Mouse (Mus musculus): ENCODE data around the gene Eef1a1. TPM values are rescaled to one million over a fixed set of nuclear protein-coding genes. Genes with fewer than 3 reads are reported as not detected.
"Not testable (repeated sequence)": the region's sequence is repeated elsewhere in the genome, so short reads cannot be mapped to it uniquely, and the experiment has no call there.

Gene Eef1a1
- polyA plus RNA-seq, 1 experiment, result 2,102 TPM

- TF ChIP-seq CTCF (IDR thresholded peaks at IDR 0.05; ENCODE audit: control insufficient read depth, insufficient read depth, insufficient replicate concordance, low read depth, low read length), result no peak
- TF ChIP-seq POLR2A (IDR thresholded peaks at IDR 0.05; ENCODE audit: control insufficient read depth, low read depth, low read length), result peak; percentile 22; the same call in 1 of the 2 replicates
- Histone ChIP-seq H3K27me3 (ENCODE audit: control insufficient read depth, insufficient read depth, low read length) (no peaks in the 10 kb centered on the region), H3K36me3 (ENCODE audit: control insufficient read depth, insufficient read depth, low read length) (no peaks in the 10 kb centered on the region), H3K4me1 (ENCODE audit: control insufficient read depth, insufficient read depth, low read length) (peaks cover 16% of the 10 kb centered on the region), H3K27ac (ENCODE audit: control insufficient read depth, insufficient read depth, low read depth, low read length) (peak overlapping the region; percentile 62), H3K4me3 (ENCODE audit: control insufficient read depth, low read depth, low read length) (peak overlapping the region; percentile 82)
Observed at GRCm38 (mm10) chr9:78520127-78520779, 31.3 kb upstream of the Eef1a1 start.

- H3K27me3 ChIP-seq (ENCODE audit: control insufficient read depth, insufficient read depth, low read length); H3K36me3 ChIP-seq (ENCODE audit: control insufficient read depth, insufficient read depth, low read length); H3K27ac ChIP-seq (ENCODE audit: control insufficient read depth, insufficient read depth, low read depth, low read length); H3K4me3 ChIP-seq (ENCODE audit: control insufficient read depth, low read depth, low read length): not testable (repeated sequence)
- H3K4me1 ChIP-seq (ENCODE audit: control insufficient read depth, insufficient read depth, low read length), result peaks cover 14% of the 10 kb centered on the region
Observed at GRCm38 (mm10) chr9:78517237-78517636, 28.3 kb upstream of the Eef1a1 start.

- H3K4me3 ChIP-seq (ENCODE audit: control insufficient read depth, low read depth, low read length), result no peak overlapping the region
- TF ChIP-seq CTCF (IDR thresholded peaks at IDR 0.05; ENCODE audit: control insufficient read depth, insufficient read depth, insufficient replicate concordance, low read depth, low read length) (no peak), POLR2A (IDR thresholded peaks at IDR 0.05; ENCODE audit: control insufficient read depth, low read depth, low read length) (no peak)
- peaks cover 11% of the 10 kb centered on the region for H3K4me1 ChIP-seq (ENCODE audit: control insufficient read depth, insufficient read depth, low read length)
- H3K27me3 ChIP-seq (ENCODE audit: control insufficient read depth, insufficient read depth, low read length), result no peaks in the 10 kb centered on the region
- no peak overlapping the region for H3K27ac ChIP-seq (ENCODE audit: control insufficient read depth, insufficient read depth, low read depth, low read length)
- H3K36me3 ChIP-seq (ENCODE audit: control insufficient read depth, insufficient read depth, low read length), result no peaks in the 10 kb centered on the region
Observed at GRCm38 (mm10) chr9:78516125-78516524, 27.2 kb upstream of the Eef1a1 start.

- Histone ChIP-seq H3K27me3 (ENCODE audit: control insufficient read depth, insufficient read depth, low read length) (no peaks in the 10 kb centered on the region), H3K36me3 (ENCODE audit: control insufficient read depth, insufficient read depth, low read length) (no peaks in the 10 kb centered on the region), H3K4me1 (ENCODE audit: control insufficient read depth, insufficient read depth, low read length) (no peaks in the 10 kb centered on the region; the same call in 1 of the 2 replicates), H3K4me3 (ENCODE audit: control insufficient read depth, low read depth, low read length) (no peak overlapping the region), H3K27ac (ENCODE audit: control insufficient read depth, insufficient read depth, low read depth, low read length) (no peak overlapping the region)
- TF ChIP-seq CTCF (IDR thresholded peaks at IDR 0.05; ENCODE audit: control insufficient read depth, insufficient read depth, insufficient replicate concordance, low read depth, low read length) (no peak), POLR2A (IDR thresholded peaks at IDR 0.05; ENCODE audit: control insufficient read depth, low read depth, low read length) (no peak)
Observed at GRCm38 (mm10) chr9:78514681-78515080, 25.7 kb upstream of the Eef1a1 start.

GRCm38 (mm10) chr9:78513776-78514500 is 25.0 kb upstream of the Eef1a1 start:
- H3K4me3 ChIP-seq (ENCODE audit: control insufficient read depth, low read depth, low read length), result no peak overlapping the region
- no peaks in the 10 kb centered on the region for H3K36me3 ChIP-seq (ENCODE audit: control insufficient read depth, insufficient read depth, low read length)
- no peak overlapping the region for H3K27ac ChIP-seq (ENCODE audit: control insufficient read depth, insufficient read depth, low read depth, low read length)
- H3K4me1 ChIP-seq (ENCODE audit: control insufficient read depth, insufficient read depth, low read length), result no peaks in the 10 kb centered on the region; the same call in 1 of the 2 replicates
- TF ChIP-seq CTCF (IDR thresholded peaks at IDR 0.05; ENCODE audit: control insufficient read depth, insufficient read depth, insufficient replicate concordance, low read depth, low read length), result no peak
- no peak for TF ChIP-seq POLR2A (IDR thresholded peaks at IDR 0.05; ENCODE audit: control insufficient read depth, low read depth, low read length)
- H3K27me3 ChIP-seq (ENCODE audit: control insufficient read depth, insufficient read depth, low read length), result no peaks in the 10 kb centered on the region

- no peaks in the 10 kb centered on the region for H3K27me3 ChIP-seq (ENCODE audit: control insufficient read depth, insufficient read depth, low read length)
- no peak for TF ChIP-seq POLR2A (IDR thresholded peaks at IDR 0.05; ENCODE audit: control insufficient read depth, low read depth, low read length)
- TF ChIP-seq CTCF (IDR thresholded peaks at IDR 0.05; ENCODE audit: control insufficient read depth, insufficient read depth, insufficient replicate concordance, low read depth, low read length), result no peak
- H3K4me1 ChIP-seq (ENCODE audit: control insufficient read depth, insufficient read depth, low read length), result no peaks in the 10 kb centered on the region
- no peak overlapping the region for H3K4me3 ChIP-seq (ENCODE audit: control insufficient read depth, low read depth, low read length)
- H3K27ac ChIP-seq (ENCODE audit: control insufficient read depth, insufficient read depth, low read depth, low read length), result no peak overlapping the region
- H3K36me3 ChIP-seq (ENCODE audit: control insufficient read depth, insufficient read depth, low read length), result no peaks in the 10 kb centered on the region
Observed at GRCm38 (mm10) chr9:78511705-78512104, 22.8 kb upstream of the Eef1a1 start.

GRCm38 (mm10) chr9:78508106-78508786 is 19.3 kb upstream of the Eef1a1 start:
- Histone ChIP-seq H3K27me3 (ENCODE audit: control insufficient read depth, insufficient read depth, low read length) (no peaks in the 10 kb centered on the region), H3K4me3 (ENCODE audit: control insufficient read depth, low read depth, low read length) (no peak overlapping the region), H3K27ac (ENCODE audit: control insufficient read depth, insufficient read depth, low read depth, low read length) (no peak overlapping the region), H3K4me1 (ENCODE audit: control insufficient read depth, insufficient read depth, low read length) (no peaks in the 10 kb centered on the region), H3K36me3 (ENCODE audit: control insufficient read depth, insufficient read depth, low read length) (no peaks in the 10 kb centered on the region)
- TF ChIP-seq CTCF (IDR thresholded peaks at IDR 0.05; ENCODE audit: control insufficient read depth, insufficient read depth, insufficient replicate concordance, low read depth, low read length) (no peak), POLR2A (IDR thresholded peaks at IDR 0.05; ENCODE audit: control insufficient read depth, low read depth, low read length) (no peak)

Measured in testis, adult 2 months (tissue).